20 mouse cellular contexts compared by ENCODE assay signal in the genomic region with DNA sequence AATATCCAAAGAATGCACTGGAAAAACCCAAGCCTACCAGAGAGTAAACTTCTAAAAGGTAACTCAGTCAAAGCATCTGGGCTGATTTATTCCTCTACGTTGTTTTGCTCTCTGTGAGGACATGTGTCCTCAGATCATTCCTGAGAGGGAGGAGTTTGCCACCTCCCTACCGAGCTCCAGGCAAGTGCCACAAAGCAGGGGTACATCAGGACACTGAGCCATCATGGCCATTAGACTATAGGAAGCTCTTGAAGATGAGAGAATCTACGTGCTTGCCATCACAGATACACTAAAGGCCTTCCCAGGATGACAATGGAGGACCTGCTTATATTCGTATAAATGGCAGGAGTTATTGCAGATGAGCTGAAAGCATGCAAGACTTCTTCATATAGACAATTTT.
A peak's percentile ranks its signal among the peaks of the same experiment; 100 is the strongest.
DNase-seq lines count a peak whose midpoint lies in the region; ATAC-seq and TF ChIP-seq lines count a peak whose summit lies in the region.
"Had no signal": no experiment of that assay in that cellular context is flagged by ENCODE, and none has a peak within 500 bp of the region (broad histone marks: within the 10 kb centered on the region; RNA-seq: fewer than 3 reads in every experiment).

No protein-coding gene starts in this region.

- no peak for TF ChIP-seq CTCF in gastrocnemius, adult 2 months (IDR thresholded peaks at IDR 0.05)
- TF ChIP-seq CTCF in heart, adult 2 months (IDR thresholded peaks at IDR 0.05) = no peak
- no peak for TF ChIP-seq CTCF in liver, postnatal 0 days (IDR thresholded peaks at IDR 0.05; ENCODE audit: low read depth)

- peaks cover 1% of the 10 kb centered on the region; the same call in 1 of the 2 replicates for H3K79me2 ChIP-seq in heart, adult 2 months (replicated peaks; ENCODE audit: control insufficient read depth, insufficient read depth, low read length)

- DNase-seq in gastrocnemius, adult 2 months = no peak
- no peak for DNase-seq in gastrocnemius, postnatal 10 days
- DNase-seq in heart, adult 2 months = no peak
- DNase-seq in heart, adult 8-10 months (ENCODE audit: low spot score) = no peak
- no peak for DNase-seq in liver, postnatal 0 days
- DNase-seq in left cerebral cortex, adult 8-10 months (ENCODE audit: low spot score in 2 of 2) = no peak
- DNase-seq: adrenal gland, adult 2 months; adrenal gland, postnatal 10 days; adrenal gland, postnatal 25 days; cerebellum, adult 11-12 months; cerebellum, adult 2 months; cerebellum, adult 9-10 months; cerebellum, postnatal 10 days; cerebellum, postnatal 25 days had no signal

- intact Hi-C loops in gastrocnemius, adult 2 months (cut with DNase I) = no loop called here
- intact Hi-C loops in heart, adult 2 months (cut with DNase I) = no loop called here

- H3K36me3 ChIP-seq in heart, adult 2 months (ENCODE audit: control insufficient read depth, insufficient read depth, low read length) = no peaks in the 10 kb centered on the region; the same call in 1 of the 2 replicates
- no peaks in the 10 kb centered on the region for H3K36me3 ChIP-seq in liver, postnatal 0 days (replicated peaks; ENCODE audit: insufficient read depth, low read length)
- H3K36me3 ChIP-seq in liver, embryonic 12.5 days = no peaks in the 10 kb centered on the region
- H3K36me3 ChIP-seq: embryonic facial prominence, embryonic 10.5 days; embryonic facial prominence, embryonic 12.5 days; forebrain, embryonic 12.5 days had no signal

- H3K9ac ChIP-seq in heart, adult 2 months (ENCODE audit: low read depth, low read length) = no peak overlapping the region
- no peak overlapping the region for H3K9ac ChIP-seq in liver, postnatal 0 days (replicated peaks)
- no peak overlapping the region for H3K9ac ChIP-seq in liver, embryonic 12.5 days
- H3K9ac ChIP-seq: embryonic facial prominence, embryonic 12.5 days; forebrain, embryonic 12.5 days had no signal

- peaks cover 8% of the 10 kb centered on the region for H3K4me1 ChIP-seq in heart, adult 2 months (ENCODE audit: control insufficient read depth, insufficient read depth, low read length)
- H3K4me1 ChIP-seq in liver, postnatal 0 days (ENCODE audit: insufficient read depth) = peaks cover 31% of the 10 kb centered on the region
- peaks cover 51% of the 10 kb centered on the region for H3K4me1 ChIP-seq in liver, embryonic 12.5 days
- H3K4me1 ChIP-seq: embryonic facial prominence, embryonic 12.5 days had no signal

- peak overlapping the region; percentile 69 for H3K27ac ChIP-seq in gastrocnemius, adult 2 months
- peak overlapping the region; percentile 31; the same call in 1 of the 2 replicates for H3K27ac ChIP-seq in heart, adult 2 months
- peak overlapping the region; percentile 5; the same call in 1 of the 2 replicates for H3K27ac ChIP-seq in liver, postnatal 0 days (ENCODE audit: low read depth)
- H3K27ac ChIP-seq in liver, embryonic 12.5 days = no peak overlapping the region
- H3K27ac ChIP-seq: embryonic facial prominence, embryonic 10.5 days; embryonic facial prominence, embryonic 12.5 days; forebrain, embryonic 12.5 days had no signal

- H3K27me3 ChIP-seq in heart, adult 2 months (ENCODE audit: control insufficient read depth, insufficient read depth, low read length) = no peaks in the 10 kb centered on the region
- H3K27me3 ChIP-seq in liver, postnatal 0 days (ENCODE audit: insufficient read depth, low read length) = no peaks in the 10 kb centered on the region
- H3K27me3 ChIP-seq in liver, embryonic 12.5 days (replicated peaks) = no peaks in the 10 kb centered on the region
- H3K27me3 ChIP-seq: embryonic facial prominence, embryonic 12.5 days had no signal

- WGBS in heart, adult 2 months = 85% methylated on average over 4 of the region's 4 CpGs
- 64% methylated on average over 4 of the region's 4 CpGs for WGBS in liver, postnatal 0 days (ENCODE audit: insufficient replicate concordance)
- WGBS in liver, embryonic 12.5 days (ENCODE audit: insufficient replicate concordance) = 65% methylated on average over 4 of the region's 4 CpGs

- TF ChIP-seq EP300 in heart, adult 2 months (IDR thresholded peaks at IDR 0.05; ENCODE audit: insufficient read depth, low read depth, low read length) = no peak
- no peak for TF ChIP-seq EP300 in liver, postnatal 0 days (IDR thresholded peaks at IDR 0.05; ENCODE audit: low read depth)

- H3K9me3 ChIP-seq in liver, postnatal 0 days (ENCODE audit: low read length) = no peaks in the 10 kb centered on the region
- no peaks in the 10 kb centered on the region for H3K9me3 ChIP-seq in liver, embryonic 12.5 days (replicated peaks)
- H3K9me3 ChIP-seq: embryonic facial prominence, embryonic 12.5 days had no signal

- peak; percentile 32; the same call in 1 of the 2 replicates for ATAC-seq in liver, postnatal 0 days
- ATAC-seq in liver, embryonic 12.5 days = no peak
- ATAC-seq: forebrain, embryonic 14.5 days; forebrain, embryonic 16.5 days had no signal

- no peak for TF ChIP-seq POLR2A in heart, adult 2 months (IDR thresholded peaks at IDR 0.05; ENCODE audit: insufficient read depth, low read depth, low read length)

- no peak overlapping the region for H3K4me3 ChIP-seq in gastrocnemius, adult 2 months
- H3K4me3 ChIP-seq in heart, adult 2 months = no peak overlapping the region
- H3K4me3 ChIP-seq in liver, postnatal 0 days (ENCODE audit: low read depth, low read length) = no peak overlapping the region
- no peak overlapping the region for H3K4me3 ChIP-seq in liver, embryonic 12.5 days
- H3K4me3 ChIP-seq: embryonic facial prominence, embryonic 10.5 days; embryonic facial prominence, embryonic 12.5 days; forebrain, embryonic 12.5 days had no signal

- no peak overlapping the region for H3K4me2 ChIP-seq in liver, postnatal 0 days (ENCODE audit: low read depth, low read length)
- H3K4me2 ChIP-seq in liver, embryonic 12.5 days = no peak overlapping the region
- H3K4me2 ChIP-seq: embryonic facial prominence, embryonic 12.5 days; forebrain, embryonic 12.5 days had no signal
